Mouse (Mus musculus) central nervous system, embryonic 18 days (tissue): ENCODE results near the gene Tmem238l. TPM values are rescaled to one million over a fixed set of nuclear protein-coding genes. Genes with fewer than 3 reads are reported as not detected.

Experiments
- polyA plus RNA-seq: library from polyadenylated mRNA; depleted of rRNA; stranded (reverse); fragments of >200 nt; gene quantifications from 2 replicates; pipeline ENCODE4 v1.2.3, GENCODE M21; 2012; rRNA removed

Gene Tmem238l
- polyA plus RNA-seq: 0.31 TPM in 1 of 2 replicates, not detected in the other

DNA sequence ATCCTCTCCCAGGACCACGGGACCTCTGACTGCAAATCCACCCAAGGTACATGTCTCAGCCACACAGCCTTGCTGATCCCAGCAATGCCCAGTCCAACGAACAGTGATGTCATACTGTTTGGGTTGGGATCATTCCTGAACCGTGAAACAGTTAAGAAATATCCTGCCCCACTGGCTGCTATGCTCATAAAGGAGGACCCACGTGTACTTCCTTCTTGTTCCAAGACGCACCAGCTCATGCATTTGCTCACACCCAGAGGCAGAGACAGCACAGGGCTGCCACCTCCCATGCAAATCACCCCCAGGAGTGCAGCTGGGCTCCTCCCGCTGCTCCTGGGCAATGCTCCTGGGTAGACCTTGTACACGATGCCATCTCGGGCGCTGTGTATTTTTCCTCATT is at the start of gene Tmem238l:
Gene Tmem238l, plus strand, starts transcription at position 336 of the 400 bp plus-strand sequence.

DNA sequence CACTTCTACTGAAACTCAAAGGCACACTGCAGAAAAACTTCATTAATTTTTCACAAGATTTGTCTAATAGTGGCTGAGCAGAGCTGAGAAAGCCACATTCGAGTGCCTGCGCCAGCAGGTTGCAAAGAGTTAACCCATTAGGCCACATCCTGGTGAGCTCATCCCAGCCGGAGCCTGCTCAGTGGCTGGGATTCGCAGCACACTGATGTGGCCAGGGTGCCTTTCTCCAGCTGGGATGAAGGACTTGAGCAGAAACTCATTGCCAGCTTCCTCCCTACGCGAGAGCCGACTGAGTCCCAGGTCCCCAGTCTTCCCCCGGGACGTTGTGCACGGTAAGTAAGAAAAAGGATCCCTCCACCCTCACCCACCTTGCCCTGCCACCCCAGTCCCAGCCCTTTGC is 44.6 kb upstream of the Tmem238l start, which contains the start of gene Pirt:
Gene Pirt, plus strand, starts transcription at position 171 of the 400 bp plus-strand sequence.

Other genes starting within 250 kb of the Tmem238l start
- gene Pirt, start 44.7 kb upstream of the Tmem238l start, polyA plus RNA-seq: 0.25 and 3.2 TPM in 2 replicates
- gene Tmem220, start 68.5 kb downstream of the Tmem238l start, polyA plus RNA-seq: 0.40 and 0.43 TPM in 2 replicates
- gene Adprm, start 96.0 kb downstream of the Tmem238l start, polyA plus RNA-seq: 30.9 and 31.7 TPM in 2 replicates
- 5.8 and 7.0 TPM in 2 replicates for gene Sco1, start 96.0 kb downstream of the Tmem238l start, polyA plus RNA-seq
- gene Myh3, start 121.7 kb downstream of the Tmem238l start, polyA plus RNA-seq: 0.19 and 12.5 TPM in 2 replicates
- 0.12 and 0.37 TPM in 2 replicates for gene Myh2, start 214.4 kb downstream of the Tmem238l start, polyA plus RNA-seq
- 0.05 and 0.21 TPM in 2 replicates for gene Myh1, start 243.4 kb downstream of the Tmem238l start, polyA plus RNA-seq